Mouse (Mus musculus) C2C12 (cell line): ENCODE results near the gene Itpr1.

Source experiments
- CTCF ChIP-seq: IDR thresholded peaks from one replicate; pipeline ENCODE4 v1.5.1; 2011; ENCODE audit not compliant: control insufficient read depth, insufficient read depth, insufficient read length
- MAX ChIP-seq: IDR thresholded peaks from one replicate; pipeline ENCODE4 v1.6.1; 2011; ENCODE audit warnings: mild to moderate bottlenecking, control low read depth
- MYOG ChIP-seq: IDR thresholded peaks from one replicate; pipeline ENCODE4 v1.6.1; 2011; ENCODE audit not compliant: control insufficient read depth, insufficient read length; ENCODE audit errors: extremely low read depth
- USF1 ChIP-seq: IDR thresholded peaks from one replicate; pipeline ENCODE4 v1.6.1; 2011; ENCODE audit warnings: low read depth, mild to moderate bottlenecking, control low read depth, moderate library complexity

GRCm38 (mm10) chr6:108453618-108454017 lies 240.7 kb downstream of the Itpr1 start:
- TF ChIP-seq CTCF (no peak), MYOG (no peak), USF1 (no peak), MAX (no peak)
